Mouse (Mus musculus): Measurements from ENCODE around the gene Ankrd39.

Ankrd39 gene

GRCm38 (mm10) chr1:36492416-36493139, 54.7 kb downstream of the Ankrd39 start:
- DNase-seq (ENCODE audit: low spot score in 2 of 2), result no peak

- DNase-seq (ENCODE audit: low spot score in 2 of 2), result no peak
These were observed 57.6 kb downstream of the Ankrd39 start for GRCm38 (mm10) chr1:36489661-36490060.
